Mouse (Mus musculus) C2C12 (cell line): ENCODE results near the gene Nr1d1.

Source experiments
- CEBPB ChIP-seq: IDR thresholded peaks from one replicate; pipeline ENCODE4 v1.6.1; 2011; ENCODE audit warnings: low read depth, mild to moderate bottlenecking, control low read depth, moderate library complexity
- CTCF ChIP-seq: IDR thresholded peaks from one replicate; pipeline ENCODE4 v1.5.1; 2011; ENCODE audit not compliant: control insufficient read depth, insufficient read depth, insufficient read length
- MAX ChIP-seq: IDR thresholded peaks from one replicate; pipeline ENCODE4 v1.6.1; 2011; ENCODE audit warnings: mild to moderate bottlenecking, control low read depth
- MYOD1 ChIP-seq: IDR thresholded peaks from one replicate; pipeline ENCODE4 v1.6.1; 2011; ENCODE audit warnings: low read depth; ENCODE audit not compliant: control insufficient read depth, insufficient read length
- MYOG ChIP-seq: IDR thresholded peaks from one replicate; pipeline ENCODE4 v1.6.1; 2011; ENCODE audit not compliant: control insufficient read depth, insufficient read length; ENCODE audit errors: extremely low read depth
- USF1 ChIP-seq: IDR thresholded peaks from one replicate; pipeline ENCODE4 v1.6.1; 2011; ENCODE audit warnings: low read depth, mild to moderate bottlenecking, control low read depth, moderate library complexity

DNA sequence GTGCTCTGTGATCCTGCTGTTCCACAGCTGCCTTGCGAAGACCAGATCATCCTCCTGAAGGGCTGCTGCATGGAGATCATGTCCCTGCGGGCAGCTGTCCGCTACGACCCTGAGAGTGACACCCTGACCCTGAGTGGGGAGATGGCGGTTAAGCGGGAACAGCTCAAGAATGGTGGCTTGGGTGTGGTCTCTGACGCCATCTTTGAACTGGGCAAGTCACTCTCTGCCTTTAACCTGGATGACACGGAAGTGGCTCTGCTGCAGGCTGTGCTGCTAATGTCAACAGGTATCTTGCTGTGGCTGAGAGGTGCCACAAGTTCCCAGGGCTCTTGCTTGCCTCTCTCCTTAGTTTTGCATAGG, 11.7 kb downstream of the Nr1d1 start:
- TF ChIP-seq CEBPB (no peak), MYOG (no peak), CTCF (no peak), MAX (no peak), USF1 (no peak), MYOD1 (no peak)
